Mouse (Mus musculus): ENCODE data around the gene Wdr63.

DNA sequence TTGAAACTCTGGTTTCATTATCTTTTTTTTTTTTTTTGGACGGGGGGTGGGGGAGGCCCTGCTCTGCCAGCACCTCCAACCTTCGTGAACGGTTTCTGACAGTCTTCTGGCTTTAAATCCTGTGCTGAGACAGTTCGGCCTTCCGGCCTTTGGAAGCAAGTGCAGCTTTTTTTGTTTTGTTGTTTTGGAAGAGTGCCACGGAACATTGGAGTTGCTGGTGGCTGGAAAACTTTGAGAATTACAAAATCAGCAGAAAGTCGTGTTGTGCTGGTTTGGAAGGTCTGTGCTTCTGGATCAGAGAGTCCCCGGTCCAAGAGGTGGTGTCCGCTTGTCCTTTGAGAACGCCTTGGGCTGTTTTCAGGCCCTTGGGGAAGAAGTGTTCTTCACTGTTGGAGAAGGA, 115.1 kb downstream of the Wdr63 start:
- TF ChIP-seq POLR2A (IDR thresholded peaks at IDR 0.05; ENCODE audit: borderline replicate concordance, control insufficient read depth, low read depth, low read length) (no peak), CTCF (IDR thresholded peaks at IDR 0.05; ENCODE audit: control insufficient read depth, insufficient read depth, low read length) (no peak)
